Mouse (Mus musculus) Patski (cell line): ENCODE results near the gene A930017K11Rik. TPM values are rescaled to one million over a fixed set of nuclear protein-coding genes. Genes with fewer than 3 reads are reported as not detected.

Source experiments
- ATAC-seq: fragments of 100-300 bp; one replicate; pipeline ENCODE4 v1.8.0; 2021
- CTCF ChIA-PET: fragments of 350-600 bp; sonication (Branson Sonifier 250); formaldehyde crosslinking; loops from one replicate; lab custom pipeline; 2022; ENCODE audit warnings: inconsistent platforms; lab: Charles Lee
- POLR2A ChIA-PET: fragments of 350-600 bp; sonication (Branson Sonifier 250); formaldehyde crosslinking; loops from one replicate; lab custom pipeline; 2022; ENCODE audit warnings: antibody characterized with exemption, inconsistent platforms; lab: Charles Lee
- DNase-seq: peaks from one replicate; pipeline ENCODE4 v3.0.0-alpha.2; 2011; ENCODE audit warnings: low read depth, low spot score
- H3K27me3 ChIP-seq: fragments of 371-371 bp; one replicate; pipeline ENCODE4 v1.5.1; 2021
- CTCF ChIP-seq: fragments of 100-300 bp; IDR thresholded peaks from one replicate; pipeline ENCODE4 v1.5.1; 2021
- in situ Hi-C: fragments of 300-500 bp; cut with MboI; formaldehyde crosslinking; loops from 3 replicates; pipeline ENCODE4 v1.11.1; 2018; ENCODE audit warnings: low pct_unique_long_range_greater_than_20kb, mixed read lengths
- polyA plus RNA-seq: library from polyadenylated mRNA; unstranded; gene quantifications from one replicate; pipeline ENCODE4 v1.2.3, GENCODE M21; 2021

A930017K11Rik gene
- polyA plus RNA-seq, 1 experiment from 2014 or later = 0.08 TPM

- in situ Hi-C loops = no loop called here
- H3K27me3 ChIP-seq = peaks cover 25% of the 10 kb centered on the region
- ChIA-PET CTCF (no interaction called here), POLR2A (interaction anchor here (0.5 to 0.6 kb wide), 2 partner anchors 21 to 32 kb away, joined by 4 to 9 read pairs; no protein-coding TSS in a partner anchor)
- no peak for ATAC-seq
- TF ChIP-seq CTCF = no peak
- DNase-seq = no peak
Measured at GRCm38 (mm10) chr17:25949981-25950380, 2.4 kb downstream of the A930017K11Rik start.

GRCm38 (mm10) chr17:25948051-25948450 is 4.3 kb downstream of the A930017K11Rik start:
- no peak for ATAC-seq
- CTCF ChIA-PET = no interaction called here
- peaks cover 21% of the 10 kb centered on the region for H3K27me3 ChIP-seq
- no peak for DNase-seq
- TF ChIP-seq CTCF = no peak
- in situ Hi-C loops = no loop called here
- POLR2A ChIA-PET = no interaction called here

- peaks cover 16% of the 10 kb centered on the region for H3K27me3 ChIP-seq
- no peak for ATAC-seq
- no peak for TF ChIP-seq CTCF
- in situ Hi-C loops = no loop called here
- ChIA-PET POLR2A (no interaction called here), CTCF (no interaction called here)
- no peak for DNase-seq
Measured at GRCm38 (mm10) chr17:25947576-25947975, 4.8 kb downstream of the A930017K11Rik start.

- ChIA-PET POLR2A (no interaction called here), CTCF (no interaction called here)
- ATAC-seq = no peak
- H3K27me3 ChIP-seq = peaks cover 10% of the 10 kb centered on the region
- in situ Hi-C loops = no loop called here
- no peak for DNase-seq
- TF ChIP-seq CTCF = no peak
Measured at GRCm38 (mm10) chr17:25946891-25947290, 5.5 kb downstream of the A930017K11Rik start.

- peaks cover 4% of the 10 kb centered on the region for H3K27me3 ChIP-seq
- no peak for DNase-seq
- in situ Hi-C loops = no loop called here
- ChIA-PET POLR2A (interaction anchor here (1.1 to 1.5 kb wide), 2 partner anchors 17 to 27 kb away, joined by 3 to 4 read pairs; partner anchors contain the start of gene Rab40c), CTCF (no interaction called here)
- no peak for TF ChIP-seq CTCF
- no peak for ATAC-seq
Measured at GRCm38 (mm10) chr17:25946349-25946748, 6.0 kb downstream of the A930017K11Rik start.

GRCm38 (mm10) chr17:25945517-25946155 is 6.7 kb downstream of the A930017K11Rik start:
- ChIA-PET CTCF (interaction anchor here (1.3 kb wide), 1 partner anchor 61 kb away, joined by 3 read pairs; no protein-coding TSS in a partner anchor), POLR2A (interaction anchor here (1.1 to 1.5 kb wide), 2 partner anchors 17 to 26 kb away, joined by 3 to 4 read pairs; partner anchors contain the start of gene Rab40c)
- ATAC-seq (peak; percentile 61), DNase-seq (no peak)
- in situ Hi-C loops = no loop called here
- TF ChIP-seq CTCF = no peak
- no peaks in the 10 kb centered on the region for H3K27me3 ChIP-seq

- in situ Hi-C loops = no loop called here
- POLR2A ChIA-PET = interaction anchor here (1.5 kb wide), 1 partner anchor 16 kb away, joined by 3 read pairs; no protein-coding TSS in a partner anchor
Measured at GRCm38 (mm10) chr17:25944366-25945163, 7.8 kb downstream of the A930017K11Rik start, which contains the start of the genes Pigq and Nhlrc4. Pigq (minus strand) TSS chr17:25944936. Nhlrc4 (minus strand) TSS chr17:25944961.

DNA sequence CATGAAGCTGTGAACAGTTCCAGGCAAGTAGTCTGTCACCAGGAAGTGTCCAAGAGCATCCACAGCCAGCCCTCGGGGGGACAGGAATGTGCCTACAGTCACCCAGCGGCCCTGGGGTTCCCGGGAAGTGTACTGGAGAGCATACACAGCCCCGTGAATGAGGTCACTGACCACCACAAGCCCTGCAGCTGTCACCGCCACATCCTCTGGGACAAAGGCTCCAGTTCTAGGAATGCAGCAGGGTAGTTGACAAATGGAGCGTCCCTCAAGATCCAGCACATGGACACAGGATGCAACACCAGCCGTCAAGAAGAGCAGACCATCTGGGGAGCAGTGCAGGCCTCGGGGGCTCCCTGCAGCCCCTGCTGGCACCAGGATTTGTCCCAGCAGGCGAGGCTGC is 8.6 kb downstream of the A930017K11Rik start:
- H3K27me3 ChIP-seq = no peaks in the 10 kb centered on the region
- ChIA-PET CTCF (interaction anchor here (1.1 to 1.2 kb wide), 3 partner anchors 17 to 49 kb away, joined by 3 to 4 read pairs (median 3); no protein-coding TSS in a partner anchor), POLR2A (no interaction called here)
- DNase-seq (no peak), ATAC-seq (no peak)
- in situ Hi-C loops = no loop called here
- no peak for TF ChIP-seq CTCF

More at GRCm38 (mm10) chr17:25944366-25945163, 7.8 kb downstream of the A930017K11Rik start, which contains the start of the genes Pigq and Nhlrc4:
- no peak for TF ChIP-seq CTCF
- no peaks in the 10 kb centered on the region for H3K27me3 ChIP-seq
- no peak for ATAC-seq
- no peak for DNase-seq
- CTCF ChIA-PET = interaction anchor here (0.6 to 1.3 kb wide), 3 partner anchors 8 to 60 kb away, joined by 3 to 4 read pairs (median 3); no protein-coding TSS in a partner anchor

- no peaks in the 10 kb centered on the region for H3K27me3 ChIP-seq
- no peak for TF ChIP-seq CTCF
- ChIA-PET CTCF (interaction anchor here (1.1 to 1.2 kb wide), 2 partner anchors 17 to 19 kb away, joined by 3 read pairs; no protein-coding TSS in a partner anchor), POLR2A (interaction anchor here (1.0 kb wide), 1 partner anchor 12 kb away, joined by 3 read pairs; no protein-coding TSS in a partner anchor)
- in situ Hi-C loops = no loop called here
- ATAC-seq = no peak
- no peak for DNase-seq
Measured at GRCm38 (mm10) chr17:25943221-25943620, 9.1 kb downstream of the A930017K11Rik start.

DNA sequence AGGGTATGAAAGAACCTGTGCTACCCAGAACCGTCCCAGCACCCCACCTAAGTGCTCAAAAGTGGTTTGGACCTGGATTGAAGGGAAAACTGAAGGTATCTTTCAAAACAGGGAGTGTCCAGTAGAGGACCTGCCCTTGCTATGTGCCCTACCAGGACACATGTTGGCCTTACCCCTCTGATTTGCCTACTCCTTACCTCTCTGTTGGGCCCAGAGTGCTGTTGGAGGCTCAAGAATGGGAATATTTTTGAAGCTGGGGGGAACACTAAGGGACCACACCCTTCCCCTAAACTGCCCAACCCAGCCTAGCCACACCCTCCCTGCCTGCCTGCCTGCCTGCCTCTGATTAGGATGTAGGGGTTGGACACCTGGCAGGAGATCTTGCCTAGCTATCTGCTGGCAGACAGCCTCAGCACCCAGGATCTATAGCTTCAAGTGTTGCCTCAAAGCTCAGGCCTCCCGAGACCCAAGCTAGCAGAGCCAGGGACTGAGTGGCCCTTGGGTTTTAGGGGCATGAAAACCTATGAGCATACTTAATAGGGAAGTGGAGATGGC is 9.7 kb downstream of the A930017K11Rik start:
- ChIA-PET POLR2A (interaction anchor here (0.7 to 1.6 kb wide), 3 partner anchors 13 to 29 kb away, joined by 3 to 5 read pairs (median 3); no protein-coding TSS in a partner anchor), CTCF (interaction anchor here (1.1 to 1.2 kb wide), 4 partner anchors 18 to 49 kb away, joined by 3 read pairs; no protein-coding TSS in a partner anchor)
- no peaks in the 10 kb centered on the region for H3K27me3 ChIP-seq
- TF ChIP-seq CTCF = no peak
- in situ Hi-C loops = no loop called here
- no peak for DNase-seq
- no peak for ATAC-seq
